Mouse (Mus musculus) Muller cell, postnatal 12 days (primary cell): ENCODE measurements around the gene Tfap2e.

Experiments used
- DNase-seq: peaks from one replicate; pipeline ENCODE4 v3.0.0-alpha.2; 2015; ENCODE audit errors: inconsistent ontology term

Tfap2e gene

DNA sequence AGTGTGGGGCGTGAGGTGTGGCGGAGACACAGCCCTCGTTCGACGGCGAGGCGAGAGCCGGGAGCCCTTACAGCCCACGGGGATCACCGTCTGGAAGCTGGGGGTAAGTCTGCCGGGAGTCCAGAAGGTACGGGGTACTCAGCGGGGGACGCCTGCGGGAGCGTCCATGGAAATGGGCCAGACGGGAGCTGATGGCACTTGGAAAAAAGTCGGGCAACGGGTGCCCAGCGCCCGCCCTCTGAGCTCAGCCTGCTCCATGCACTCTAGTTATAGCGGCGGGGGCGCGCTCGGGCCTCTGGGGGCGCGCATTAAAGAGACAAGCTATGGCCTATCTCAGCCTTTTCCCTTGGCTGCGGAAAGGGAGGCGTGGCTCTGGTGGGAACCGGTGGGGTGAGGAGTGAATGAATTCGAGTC, at the start of gene Tfap2e:
Gene Tfap2e (minus strand): TSS at position 240 of the 414 bp plus-strand sequence.
- DNase-seq, result peak; percentile 36

DNA sequence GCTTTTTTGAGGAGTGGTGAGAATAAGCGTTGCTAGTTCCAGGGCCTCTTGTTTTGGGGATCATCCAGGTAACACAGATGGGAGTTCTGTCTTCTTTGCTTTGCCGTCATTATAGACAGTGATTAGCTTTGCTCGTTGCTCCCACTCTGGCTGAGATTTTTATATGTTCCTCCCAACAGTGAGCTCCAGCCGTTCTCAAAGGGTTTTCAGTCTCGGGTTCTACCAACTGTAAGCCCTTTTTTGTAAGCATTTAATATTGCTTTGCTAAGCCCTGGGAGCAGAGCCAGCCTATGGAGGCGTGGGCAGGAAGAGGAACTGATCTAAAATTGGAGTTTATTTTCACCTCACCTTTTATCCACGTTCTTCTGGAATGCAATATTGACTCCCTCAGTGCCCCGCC, 47.0 kb upstream of the Tfap2e start:
- DNase-seq, result no peak

DNA sequence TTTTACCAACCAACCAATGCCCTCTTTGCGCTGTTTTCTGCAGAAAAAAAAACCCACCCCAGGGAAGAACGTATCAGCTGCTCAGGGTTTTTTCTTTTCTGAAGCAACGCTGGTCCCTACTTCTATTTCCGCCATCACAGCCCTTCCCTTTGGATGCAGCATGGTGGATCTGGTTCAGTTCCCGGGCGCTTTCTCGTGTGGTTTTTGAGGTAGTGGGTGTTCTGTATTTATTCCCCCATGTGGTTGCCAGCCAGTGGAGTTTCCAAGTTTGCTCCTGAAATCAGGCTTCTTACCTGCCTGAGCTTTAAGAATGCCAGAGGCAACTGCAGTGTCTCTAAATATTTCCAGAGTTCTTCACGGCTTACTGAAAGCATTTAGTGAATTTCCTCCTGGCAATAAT, 46.5 kb upstream of the Tfap2e start:
- no peak for DNase-seq

DNA sequence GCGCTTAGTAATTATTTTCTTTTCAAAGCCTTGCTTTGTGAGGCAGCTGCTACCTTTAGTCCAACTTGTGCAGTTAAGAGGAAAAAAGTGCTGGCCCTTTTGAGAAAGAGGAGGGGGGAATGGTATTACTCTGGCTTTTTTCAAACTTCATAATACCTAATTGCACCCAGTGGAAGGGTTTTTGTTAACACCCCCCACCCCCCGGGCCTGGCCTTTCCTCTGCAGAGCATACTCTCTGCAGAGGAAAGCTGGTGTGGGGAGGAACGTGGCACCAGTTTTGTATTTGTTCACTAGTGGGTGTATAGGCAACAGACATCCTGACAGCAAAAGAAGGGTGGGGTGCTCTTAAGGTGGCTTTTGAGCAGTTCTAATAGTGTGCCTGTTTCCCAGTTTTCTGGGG, 45.8 kb upstream of the Tfap2e start:
- no peak for DNase-seq

DNA sequence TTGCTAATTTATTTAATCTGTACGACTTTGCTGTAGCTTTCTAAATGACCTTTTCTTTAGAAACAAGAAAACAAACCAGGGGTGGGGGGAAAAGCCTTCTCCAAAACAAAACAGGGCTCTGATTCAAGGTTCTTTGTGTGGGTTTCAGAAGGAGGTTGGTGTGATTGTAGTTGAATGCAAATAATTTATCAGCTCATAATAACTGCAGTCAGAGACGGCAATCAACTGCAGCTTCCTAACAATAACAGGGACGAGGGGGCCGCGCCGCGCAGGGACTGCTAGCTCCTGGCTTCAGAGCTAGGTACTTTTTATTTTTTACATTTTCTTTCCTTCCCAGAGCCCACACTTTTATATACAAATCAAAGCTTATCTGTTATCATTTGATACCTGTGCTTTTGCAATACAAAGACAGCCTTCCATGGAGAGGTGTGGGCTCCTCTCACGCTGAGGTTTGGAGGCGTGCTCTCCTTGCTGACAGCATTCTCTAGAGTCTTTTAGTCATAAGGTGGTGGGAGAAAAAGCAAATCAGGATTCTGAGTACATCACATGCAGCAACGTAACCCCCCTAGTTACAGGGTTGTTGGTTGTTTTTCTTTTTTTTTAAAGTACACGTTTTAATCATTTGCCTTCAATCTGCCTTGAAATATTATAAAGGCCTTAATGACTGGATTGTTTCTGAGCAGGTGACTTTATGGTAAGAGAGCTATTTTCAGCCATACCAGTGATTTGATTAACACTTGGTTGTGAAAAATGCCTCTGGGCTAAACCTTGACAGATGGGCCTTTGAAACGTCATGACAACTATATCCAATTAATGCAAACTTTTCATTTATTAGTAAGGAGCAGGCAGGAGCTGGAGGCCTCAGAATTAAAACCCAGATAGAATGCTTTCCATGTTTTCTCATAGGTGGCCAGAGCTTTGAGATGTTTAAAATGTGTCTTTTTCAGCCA, 44.1 kb upstream of the Tfap2e start:
- no peak for DNase-seq

DNA sequence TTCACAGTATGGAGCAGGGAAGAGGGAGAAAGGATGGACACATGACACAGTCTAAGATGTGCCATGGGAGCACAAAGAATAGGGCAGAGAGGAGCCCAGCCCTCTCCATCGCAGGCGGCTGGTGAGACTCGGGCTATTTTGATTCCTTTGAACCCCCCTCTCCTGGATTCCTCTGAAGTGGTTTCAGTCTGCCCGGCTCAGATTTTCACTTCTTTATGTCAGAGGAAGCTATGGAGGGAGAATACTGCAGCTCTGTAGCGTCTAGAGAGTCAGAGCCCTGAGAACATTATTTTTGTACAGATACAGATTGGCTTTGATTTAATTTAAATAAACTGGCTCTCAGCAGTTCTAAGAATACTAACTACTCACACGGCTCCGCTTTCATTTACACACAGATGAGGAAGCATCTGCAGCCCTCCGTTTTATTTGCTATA, 43.1 kb upstream of the Tfap2e start:
- no peak for DNase-seq

DNA sequence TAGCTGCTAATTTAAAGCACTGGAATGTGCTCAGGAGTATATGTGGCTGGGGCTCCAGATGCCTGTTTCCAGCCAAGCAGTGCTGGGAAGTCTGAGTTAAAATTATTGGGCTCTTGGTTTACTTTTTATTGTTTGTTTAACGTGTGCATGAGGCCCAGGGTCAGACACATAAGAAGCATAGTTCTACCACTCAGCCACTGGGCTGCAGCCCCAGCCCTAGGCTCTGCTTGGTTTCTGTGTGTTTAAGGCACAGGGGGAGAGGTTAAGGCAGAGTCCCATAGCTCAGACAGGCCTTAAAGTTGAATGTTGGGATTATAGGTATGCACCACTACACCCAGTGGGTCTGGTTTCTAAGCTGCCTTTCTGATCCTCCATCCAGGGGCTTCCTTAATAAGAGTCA, 39.1 kb upstream of the Tfap2e start:
- DNase-seq, result no peak

DNA sequence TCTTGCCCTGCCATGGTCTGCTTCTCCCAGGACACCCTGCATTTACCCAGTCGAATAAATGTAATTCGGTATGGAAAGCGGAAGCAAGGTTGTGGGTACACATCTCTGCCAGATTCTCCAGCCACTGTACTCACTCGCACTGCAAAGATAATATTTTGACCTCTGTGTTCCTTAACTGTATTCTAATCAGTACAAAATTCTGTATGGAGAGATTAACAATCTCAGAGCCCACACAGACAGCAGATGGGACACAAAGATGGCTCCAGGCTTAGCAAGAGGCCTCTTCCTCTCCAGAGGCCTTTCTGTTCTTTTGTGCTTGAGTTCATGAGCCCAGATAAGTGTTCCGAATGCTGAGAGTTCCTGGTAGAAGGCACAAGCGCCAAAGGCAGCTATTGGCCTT, 37.8 kb upstream of the Tfap2e start:
- no peak for DNase-seq

DNA sequence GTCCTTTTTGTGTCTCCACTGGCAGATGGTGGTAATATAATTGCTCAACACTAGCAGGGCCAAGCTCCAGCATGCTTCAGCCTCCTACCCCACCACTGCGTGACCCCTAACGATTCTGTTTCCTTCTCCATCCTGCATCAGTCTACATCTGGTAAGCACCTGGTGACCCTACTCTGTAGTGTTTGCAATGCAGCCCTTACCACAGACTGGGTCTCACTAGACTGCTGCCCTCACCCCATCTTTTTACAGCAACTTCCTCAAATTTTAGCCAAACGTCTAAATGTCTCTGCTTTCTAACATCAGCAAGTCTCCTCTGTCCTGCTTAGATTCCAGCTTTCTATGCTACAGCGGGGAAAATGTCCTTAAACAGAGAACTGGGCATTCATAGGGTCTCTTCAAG, 34.8 kb upstream of the Tfap2e start:
- DNase-seq, result no peak

DNA sequence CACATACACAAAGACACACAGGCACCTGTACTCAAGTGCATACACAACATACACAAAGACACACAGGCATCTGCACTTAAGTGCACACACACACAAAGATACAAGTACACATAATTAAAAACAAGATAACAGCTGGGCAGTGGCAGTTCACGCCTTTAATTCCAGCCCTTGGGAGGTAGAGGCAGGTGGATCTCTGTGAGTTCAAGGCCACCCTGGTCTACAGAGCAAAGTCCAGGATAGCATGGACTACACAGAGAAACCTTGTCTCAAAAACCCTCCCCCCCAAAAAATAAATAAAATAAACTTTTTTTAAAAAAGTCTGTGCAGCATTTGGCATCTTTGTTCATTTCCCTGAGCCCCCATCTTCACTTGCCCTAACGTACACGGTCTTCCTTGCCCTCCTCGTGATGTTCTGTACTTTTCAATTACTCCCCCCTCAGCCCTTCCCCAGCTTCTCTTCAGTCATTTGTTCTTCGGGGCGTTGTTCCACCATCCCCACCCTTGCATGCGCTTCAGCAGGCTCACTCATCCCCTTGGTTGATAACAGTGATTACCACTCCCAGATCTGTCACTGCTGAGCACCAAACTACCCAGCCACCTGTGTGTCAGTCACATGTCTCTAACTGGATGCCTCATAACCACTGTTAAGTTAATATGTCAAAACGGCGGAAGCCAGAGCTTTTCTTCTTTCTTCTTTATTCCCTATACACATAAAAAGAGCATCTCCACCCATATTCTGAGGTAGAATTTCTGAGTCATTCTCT, 33.9 kb upstream of the Tfap2e start:
- no peak for DNase-seq

DNA sequence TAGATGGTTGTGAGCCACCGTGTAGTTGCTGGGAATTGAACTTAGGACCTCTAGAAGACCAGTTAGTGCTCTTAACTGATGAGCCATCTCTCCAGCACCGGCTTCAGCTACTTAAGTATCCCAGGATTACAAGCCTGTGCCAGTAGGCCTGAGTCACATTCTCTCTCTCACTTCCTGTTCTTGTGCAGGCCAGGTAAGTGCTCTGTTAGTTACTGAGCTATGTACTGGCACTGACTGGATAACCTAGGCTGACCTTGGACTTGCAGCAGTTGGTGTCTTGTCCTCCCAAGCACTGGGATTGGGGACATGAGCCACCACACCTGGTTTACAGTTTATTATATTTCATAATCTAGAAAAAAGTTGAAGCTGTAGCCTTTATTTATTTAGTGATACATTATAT, 27.4 kb upstream of the Tfap2e start:
- DNase-seq, result no peak

DNA sequence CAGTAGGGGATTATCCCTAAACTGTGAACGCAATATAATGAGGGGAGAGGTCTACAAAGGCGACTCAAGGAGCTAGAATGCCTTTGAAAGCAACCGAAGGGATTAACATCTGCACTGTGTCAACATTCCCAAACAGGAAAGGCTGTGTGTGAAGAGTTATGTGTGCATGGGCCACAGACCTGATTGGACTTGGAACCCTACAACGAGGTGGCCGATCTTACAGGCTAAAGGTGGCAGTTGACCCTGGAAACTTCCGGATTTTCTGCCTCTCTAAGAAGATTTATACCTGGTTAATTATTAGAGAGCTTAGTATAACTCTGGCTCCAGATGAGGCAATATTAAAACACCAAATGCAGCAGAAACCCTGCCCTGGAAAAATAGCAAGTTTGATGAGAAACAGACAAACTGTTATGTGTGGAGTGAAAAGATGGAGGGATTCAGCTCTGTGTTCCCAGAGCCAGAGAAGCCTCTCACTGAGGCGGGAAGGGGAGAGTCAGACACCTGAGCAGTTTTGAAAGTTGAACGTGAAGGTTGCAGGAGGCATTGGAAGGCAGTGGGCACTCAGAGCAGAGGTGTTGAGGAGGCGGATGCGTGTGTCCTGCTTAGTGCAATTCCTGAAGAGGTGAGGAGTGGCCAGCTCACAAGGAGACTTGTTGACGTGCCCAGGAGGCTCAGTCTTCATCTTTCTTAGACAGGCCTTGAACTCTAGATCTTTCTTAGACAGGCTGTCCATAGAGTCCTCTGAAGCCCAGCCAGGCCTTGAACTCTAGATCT, 26.7 kb upstream of the Tfap2e start:
- no peak for DNase-seq

DNA sequence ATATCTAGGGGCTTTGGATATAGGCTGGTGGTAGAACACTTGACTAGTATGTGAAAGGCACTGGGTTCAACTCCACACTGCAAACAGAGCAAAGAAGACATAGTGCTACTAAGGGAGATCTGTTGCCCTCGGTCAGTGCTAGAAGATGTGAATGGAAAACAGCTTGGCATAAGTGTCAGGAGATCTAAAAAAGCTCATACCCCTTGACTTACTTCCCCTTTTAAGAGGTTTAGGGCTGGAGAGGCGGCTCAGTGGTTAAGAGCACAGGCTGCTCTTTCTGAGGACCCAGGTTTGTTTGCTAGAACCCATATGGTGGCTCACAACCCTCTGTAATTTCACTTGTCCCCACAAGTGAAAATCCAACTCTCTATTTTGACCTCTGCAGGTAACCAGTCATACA, 23.4 kb upstream of the Tfap2e start:
- DNase-seq, result no peak

DNA sequence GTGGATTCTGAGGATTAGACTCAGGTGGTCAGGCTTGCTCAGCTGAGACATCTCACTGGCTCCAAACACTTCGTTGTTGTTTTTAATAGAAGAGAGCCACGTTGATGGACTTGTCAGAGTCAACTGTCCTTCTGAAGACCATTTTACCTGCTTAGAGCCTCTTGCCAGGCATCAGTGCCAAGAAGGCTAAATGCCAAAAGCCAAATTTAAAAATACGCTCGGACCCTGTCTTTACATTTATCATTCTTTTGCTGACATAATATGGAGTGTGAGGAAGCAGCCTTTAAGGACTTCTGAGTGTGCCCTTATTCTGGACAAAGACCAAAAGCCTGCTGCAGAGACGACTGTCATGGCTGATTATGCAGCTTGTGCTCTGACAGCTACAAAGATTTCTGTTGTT, 22.3 kb upstream of the Tfap2e start:
- DNase-seq, result no peak

DNA sequence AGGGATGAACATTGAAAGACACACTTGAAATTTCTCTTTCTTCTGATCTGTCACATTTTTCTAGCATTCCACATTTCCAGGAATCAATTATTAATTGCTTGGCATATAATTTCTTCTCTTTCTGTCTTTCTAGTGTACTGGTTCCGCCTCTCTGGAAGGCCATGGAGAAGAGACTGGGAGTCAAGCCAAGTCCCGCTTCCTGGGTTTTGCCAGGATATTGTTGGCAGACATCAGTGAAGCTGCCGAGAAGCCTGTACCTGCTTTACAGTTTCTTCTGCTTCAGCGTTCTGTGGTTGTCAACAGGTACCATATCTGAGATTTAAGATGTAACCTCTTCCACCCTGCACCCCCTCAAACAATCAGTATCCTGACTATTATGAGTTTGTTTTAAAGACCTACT, 20.7 kb upstream of the Tfap2e start:
- DNase-seq, result peak; percentile 43

DNA sequence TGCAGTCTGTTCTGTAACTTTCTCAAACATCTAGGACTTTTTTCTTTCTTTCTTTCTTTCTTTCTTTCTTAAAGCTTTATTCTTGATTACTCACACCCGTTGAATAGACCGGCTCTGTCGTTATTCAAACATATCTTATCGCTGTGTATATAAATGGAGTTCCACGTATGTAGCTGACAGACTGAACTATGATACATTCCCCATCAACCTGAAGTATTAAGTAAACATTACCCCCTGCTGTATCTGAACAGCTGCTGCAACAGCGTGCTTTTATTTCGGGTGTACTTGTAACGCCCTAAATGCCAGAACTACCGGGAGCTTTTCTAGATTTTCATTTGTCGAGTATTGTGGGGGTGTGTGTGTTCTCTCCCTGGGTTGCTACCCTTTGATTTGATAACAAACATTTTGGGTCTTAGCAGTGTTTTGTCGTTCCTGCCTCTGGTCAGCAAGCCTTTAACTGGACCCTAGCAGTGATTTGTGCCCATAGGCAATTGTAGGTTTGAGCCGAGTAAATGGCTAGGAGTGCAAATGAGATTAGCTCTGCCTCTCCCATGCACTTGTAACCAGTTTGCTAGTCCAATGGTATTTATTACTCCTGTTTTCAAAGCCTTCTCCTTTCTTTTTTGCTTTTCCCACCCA, 18.8 kb upstream of the Tfap2e start:
- no peak for DNase-seq

DNA sequence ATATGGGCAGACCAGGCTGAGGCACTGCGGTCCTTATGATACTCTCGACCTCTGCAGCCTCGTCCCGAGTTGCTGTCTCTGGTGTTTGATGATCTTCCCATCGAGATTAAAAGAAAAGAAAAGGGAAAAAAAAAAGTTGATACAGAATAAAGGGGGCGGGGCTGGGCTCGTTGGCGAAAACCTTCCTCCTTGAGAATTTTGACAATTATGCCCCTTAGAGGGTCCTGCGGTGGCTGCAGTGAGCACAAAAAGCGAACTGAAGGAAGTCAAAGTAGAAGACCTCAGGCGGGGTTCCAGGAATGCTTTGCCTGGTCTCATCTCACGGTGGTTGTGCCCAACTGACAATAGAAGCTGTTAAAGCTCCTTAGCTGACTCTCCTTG, 18.2 kb upstream of the Tfap2e start:
- DNase-seq, result no peak

DNA sequence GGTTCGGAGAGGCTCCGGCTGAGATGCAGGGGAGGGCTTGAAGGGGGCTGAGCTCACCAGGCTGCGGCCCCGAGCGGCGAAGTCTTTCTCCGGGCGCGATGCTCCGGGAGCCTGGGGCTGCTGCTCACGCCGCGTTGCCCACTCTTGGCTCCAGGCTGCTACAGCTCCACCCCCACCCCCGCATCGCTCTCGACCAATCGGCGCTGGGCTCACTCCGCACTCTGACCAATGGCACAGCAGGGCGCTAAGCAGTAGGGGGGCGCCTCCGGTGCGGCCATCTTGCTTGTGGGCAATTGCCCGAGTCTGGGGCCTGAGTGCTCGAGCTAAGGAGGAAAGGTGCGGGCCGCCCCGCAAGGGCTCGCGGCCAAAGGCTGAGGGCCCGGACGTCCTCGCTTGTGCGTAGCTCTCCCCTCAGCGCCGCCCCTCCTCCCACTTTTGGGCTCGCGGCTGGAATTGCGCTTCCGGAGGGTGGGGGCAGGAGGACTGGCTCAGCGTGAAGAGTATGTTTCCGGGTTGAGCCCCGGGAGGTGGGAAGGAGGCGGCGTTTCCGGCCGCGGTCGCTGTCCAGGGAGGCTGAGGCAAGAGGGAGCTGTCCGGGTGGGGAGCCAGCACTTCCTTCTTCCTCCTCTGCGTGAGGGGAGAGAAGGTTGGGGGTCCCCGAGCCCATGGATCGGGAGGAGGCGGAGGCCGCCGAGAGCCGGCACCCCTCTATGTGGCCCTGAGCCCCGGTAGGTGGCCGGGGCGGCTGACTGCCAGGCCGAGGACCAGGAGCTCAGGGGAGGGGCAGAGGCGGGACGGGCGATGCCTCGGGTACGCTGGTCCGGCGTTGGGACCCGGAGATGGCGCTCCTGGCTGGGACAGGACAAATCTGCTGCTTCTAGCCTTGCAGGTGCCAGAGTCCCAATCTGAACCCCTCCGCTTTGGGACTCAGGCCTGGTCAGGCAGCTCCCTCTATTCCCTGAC, 17.5 kb upstream of the Tfap2e start, which contains the start of the genes Ncdn and AU040320:
Gene Ncdn (minus strand): TSS at position 171 of the 963 bp plus-strand sequence.
Gene AU040320 (plus strand): TSS at position 277 of the 963 bp plus-strand sequence.
- DNase-seq, result peak; percentile 99

DNA sequence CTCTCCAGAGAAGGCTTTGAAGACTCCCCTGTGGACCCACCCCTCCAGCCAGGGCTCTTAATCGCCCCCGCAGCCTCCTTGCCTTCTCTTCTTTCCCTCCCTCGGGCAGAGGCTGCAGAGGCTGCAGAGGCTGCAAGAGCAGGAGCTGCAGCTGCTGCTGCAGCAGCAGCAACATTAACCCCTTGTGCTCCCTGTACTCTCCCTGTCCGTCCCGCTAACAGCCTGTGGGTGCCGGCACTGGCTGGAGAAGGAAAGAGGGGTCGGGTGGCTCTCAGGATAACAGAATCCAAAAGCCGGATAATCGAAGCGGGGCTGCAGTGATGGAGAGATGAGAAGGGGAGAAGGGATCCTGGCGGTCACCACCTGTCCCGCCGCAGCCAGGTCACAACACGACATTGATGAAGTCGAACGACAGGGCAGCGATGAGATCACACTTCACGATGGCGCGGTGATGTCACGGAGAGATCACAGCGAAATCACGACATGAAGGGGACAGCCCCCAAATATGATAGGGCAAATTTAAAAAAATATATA, 16.6 kb upstream of the Tfap2e start:
- DNase-seq, result peak; percentile 31

DNA sequence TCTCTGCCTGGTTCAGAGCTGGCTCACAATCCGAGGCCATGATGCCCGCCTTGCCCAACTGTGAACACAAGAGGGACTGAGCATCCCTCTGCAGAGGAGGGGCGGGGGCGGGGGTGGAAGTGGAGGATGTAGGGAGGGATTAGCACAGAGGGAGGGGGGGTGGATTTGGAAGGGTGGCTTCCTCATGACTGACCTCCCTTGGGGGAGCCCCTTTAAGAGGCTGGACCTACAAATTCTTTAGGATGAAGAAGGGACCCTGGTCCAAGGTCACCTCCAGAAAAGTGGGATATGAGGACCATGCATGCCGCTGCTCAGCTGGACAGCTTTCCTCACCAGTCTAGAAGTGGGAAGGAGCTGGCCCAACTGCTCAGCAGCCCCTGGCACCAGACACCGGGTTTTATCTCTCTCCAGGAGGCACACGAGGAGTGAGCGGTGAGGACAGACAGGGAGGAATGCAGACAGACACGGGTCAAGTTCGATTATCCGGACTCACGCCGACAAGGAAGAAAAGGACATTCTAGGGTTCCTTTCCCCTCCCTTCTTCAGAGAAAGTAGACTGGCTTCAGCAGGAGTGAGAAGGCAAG, 16.1 kb upstream of the Tfap2e start:
- DNase-seq, result peak; percentile 52
